Mouse (Mus musculus) neural tube, embryonic 12.5 days (tissue): ENCODE measurements around the gene Cntd1. TPM values are rescaled to one million over a fixed set of nuclear protein-coding genes. Genes with fewer than 3 reads are reported as not detected.
"Not testable (repeated sequence)": the region's sequence is repeated elsewhere in the genome, so short reads cannot be mapped to it uniquely, and the experiment has no call there.

ENCODE experiments used
- ATAC-seq: fragments of 200-750 bp; cut with Nextera tagmentation; 2 replicates; pipeline ENCODE4 v1.8.0; 2017; ENCODE audit warnings: low read depth, mild to moderate bottlenecking, moderate TSS enrichment, moderate library complexity; ENCODE audit not compliant: low FRiP score
- H3K27ac ChIP-seq: fragments of 300-500 bp; sonication (generic); 2 replicates; pipeline ENCODE4 v1.5.1; 2016
- H3K27me3 ChIP-seq: fragments of 300-500 bp; sonication (generic); replicated peaks from 2 replicates; pipeline ENCODE4 v1.6.1; 2016; ENCODE audit warnings: mild to moderate bottlenecking
- H3K36me3 ChIP-seq: fragments of 300-500 bp; sonication (generic); 2 replicates; pipeline ENCODE4 v1.6.1; 2016; ENCODE audit warnings: mild to moderate bottlenecking
- H3K4me1 ChIP-seq: fragments of 300-500 bp; sonication (generic); 2 replicates; pipeline ENCODE4 v1.6.1; 2016
- H3K4me2 ChIP-seq: fragments of 300-500 bp; sonication (generic); replicated peaks from 2 replicates; pipeline ENCODE4 v1.6.1; 2016; ENCODE audit warnings: mild to moderate bottlenecking
- H3K4me3 ChIP-seq: fragments of 300-500 bp; sonication (generic); 2 replicates; pipeline ENCODE4 v1.5.1; 2016
- H3K9ac ChIP-seq: fragments of 300-500 bp; sonication (generic); 2 replicates; pipeline ENCODE4 v1.6.1; 2016; ENCODE audit warnings: mild to moderate bottlenecking
- H3K9me3 ChIP-seq: fragments of 300-500 bp; sonication (generic); 2 replicates; pipeline ENCODE4 v1.6.1; 2016; ENCODE audit warnings: mild to moderate bottlenecking
- WGBS: fragments of 180-500 bp; shearing (Covaris S2); methylation state at CpG from one replicate; pipeline ENCODE4 v1.1.7; 2016; 5-methylcytosine and 5-hydroxymethylcytosine counted together
- polyA plus RNA-seq: library from polyadenylated mRNA; unstranded; fragments of >200 nt; fragmentation: Nextera tagmentation; extraction: Ambion mirVana; gene quantifications from 2 replicates; pipeline ENCODE4 v1.2.1, GENCODE M21; 2016

Gene Cntd1
- polyA plus RNA-seq, 1 experiment from 2014 or later: 1.1 TPM

- Histone ChIP-seq H3K9ac (peak within 1 kb of the TSS; percentile 83), H3K36me3 (peaks cover 16% of the 10 kb centered on the region), H3K9me3 (no peaks in the 10 kb centered on the region), H3K27me3 (no peaks in the 10 kb centered on the region), H3K4me1 (peaks cover 13% of the 10 kb centered on the region), H3K27ac (no peak within 1 kb of the TSS), H3K4me2 (peak within 1 kb of the TSS; percentile 97), H3K4me3 (peak within 1 kb of the TSS; percentile 79)
- peak; percentile 88 for ATAC-seq
- WGBS: 8% methylated on average over 39 of the region's 39 CpGs
These were observed 23.4 kb downstream of the Cntd1 start, which contains the start of gene Becn1 for GRCm38 (mm10) chr11:101302004-101302798. Becn1 (minus strand) TSS chr11:101302286.

- Histone ChIP-seq H3K27ac (no peak overlapping the region), H3K36me3 (no peaks in the 10 kb centered on the region), H3K4me1 (no peaks in the 10 kb centered on the region), H3K4me2 (no peak overlapping the region), H3K4me3 (no peak overlapping the region), H3K27me3 (0 out of 2 replicates have a peak, but pooled peaks cover 5% of the 10 kb centered on the region), H3K9ac (no peak overlapping the region), H3K9me3 (no peaks in the 10 kb centered on the region)
- ATAC-seq: no peak
- 49% methylated on average over 5 of the region's 5 CpGs for WGBS
These were observed 28.9 kb downstream of the Cntd1 start for GRCm38 (mm10) chr11:101307744-101308143.

DNA sequence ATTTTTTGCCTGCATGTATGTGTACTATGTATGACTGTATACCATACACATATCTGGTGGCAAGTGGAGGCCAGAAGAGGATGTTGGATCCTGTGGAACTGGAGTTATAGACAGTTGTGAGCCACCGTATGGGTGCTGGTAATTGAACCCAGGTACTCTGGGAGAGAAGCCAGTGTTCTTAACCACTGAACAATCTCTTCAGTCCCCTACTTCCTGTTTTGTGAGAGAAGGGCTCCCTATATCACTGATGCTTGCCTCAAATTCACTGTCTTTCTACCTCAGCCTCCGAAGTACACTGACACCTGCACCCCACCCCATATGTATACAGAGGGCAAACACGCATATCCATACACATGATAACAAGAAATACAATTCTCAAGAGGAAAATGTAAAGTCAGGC, 32.3 kb downstream of the Cntd1 start:
- Histone ChIP-seq H3K27me3 (0 out of 2 replicates have a peak, but pooled peaks cover 5% of the 10 kb centered on the region), H3K4me2 (no peak overlapping the region), H3K9ac (no peak overlapping the region), H3K4me3 (no peak overlapping the region), H3K4me1 (no peaks in the 10 kb centered on the region), H3K36me3 (no peaks in the 10 kb centered on the region), H3K9me3 (no peaks in the 10 kb centered on the region), H3K27ac (no peak overlapping the region)
- no peak for ATAC-seq
- WGBS: 92% methylated on average over 3 of the region's 3 CpGs

DNA sequence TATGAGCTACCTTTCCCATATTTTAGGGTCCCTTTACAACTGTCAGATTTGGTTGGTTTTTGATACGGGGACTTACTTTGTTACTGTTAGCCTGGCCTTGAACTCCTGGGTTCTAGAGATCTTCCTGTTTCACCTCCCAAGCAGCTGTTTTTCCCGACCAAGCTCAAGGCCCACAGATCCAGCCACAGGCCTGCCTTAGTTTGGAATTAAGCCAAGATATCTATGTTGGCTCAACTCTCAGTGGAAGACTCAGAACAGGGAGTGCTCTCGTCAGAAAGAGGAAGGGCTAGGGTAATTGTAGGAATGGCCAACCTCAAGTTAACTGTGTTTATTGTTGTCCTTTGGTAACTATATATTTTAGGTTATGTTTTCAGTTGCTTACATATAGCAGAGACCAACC, 33.3 kb downstream of the Cntd1 start:
- H3K27me3 ChIP-seq: 0 out of 2 replicates have a peak, but pooled peaks cover 5% of the 10 kb centered on the region
- no peaks in the 10 kb centered on the region for H3K36me3 ChIP-seq
- H3K4me2 ChIP-seq: no peak overlapping the region
- H3K9ac ChIP-seq: no peak overlapping the region
- no peak overlapping the region for H3K4me3 ChIP-seq
- WGBS: 79% methylated on average over 3 of the region's 3 CpGs
- ATAC-seq: no peak
- H3K9me3 ChIP-seq: no peaks in the 10 kb centered on the region
- H3K27ac ChIP-seq: no peak overlapping the region
- H3K4me1 ChIP-seq: peaks cover 7% of the 10 kb centered on the region

DNA sequence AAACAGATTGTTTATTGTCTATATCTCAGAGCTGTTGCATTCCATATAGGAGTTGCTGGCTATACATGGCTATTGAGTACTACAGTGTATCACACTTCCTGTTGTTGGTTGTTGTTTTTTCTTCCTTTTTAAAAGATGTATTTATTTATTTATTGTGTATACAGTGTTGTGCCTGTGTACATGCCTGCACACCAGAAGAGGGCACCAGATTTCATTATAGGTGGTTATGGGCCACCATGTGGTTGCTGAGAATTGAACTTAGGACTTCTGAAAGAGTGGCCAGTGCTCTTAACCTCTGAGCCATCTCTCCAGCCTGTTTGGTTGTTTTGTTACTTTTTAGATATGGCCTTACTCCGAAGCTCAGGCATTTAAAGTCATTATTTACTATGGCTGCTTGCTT, 35.8 kb downstream of the Cntd1 start:
- 95% methylated on average over 1 of the region's 1 CpGs for WGBS
- peaks cover 17% of the 10 kb centered on the region for H3K4me1 ChIP-seq
- peaks cover 18% of the 10 kb centered on the region for H3K36me3 ChIP-seq
- no peak overlapping the region for H3K4me2 ChIP-seq
- H3K9ac ChIP-seq: no peak overlapping the region
- no peaks in the 10 kb centered on the region for H3K27me3 ChIP-seq
- no peak overlapping the region for H3K27ac ChIP-seq
- ATAC-seq: no peak
- H3K4me3 ChIP-seq: no peak overlapping the region
- H3K9me3 ChIP-seq: no peaks in the 10 kb centered on the region

GRCm38 (mm10) chr11:101315082-101315650, 36.4 kb downstream of the Cntd1 start:
- no peak for ATAC-seq
- Histone ChIP-seq H3K4me2 (peak overlapping the region; percentile 99), H3K36me3 (peaks cover 24% of the 10 kb centered on the region), H3K9ac (peak overlapping the region; percentile 74), H3K27ac (no peak overlapping the region), H3K27me3 (no peaks in the 10 kb centered on the region), H3K4me1 (peaks cover 17% of the 10 kb centered on the region), H3K9me3 (no peaks in the 10 kb centered on the region), H3K4me3 (peak overlapping the region; percentile 72)
- WGBS: 80% methylated on average over 8 of the region's 8 CpGs

DNA sequence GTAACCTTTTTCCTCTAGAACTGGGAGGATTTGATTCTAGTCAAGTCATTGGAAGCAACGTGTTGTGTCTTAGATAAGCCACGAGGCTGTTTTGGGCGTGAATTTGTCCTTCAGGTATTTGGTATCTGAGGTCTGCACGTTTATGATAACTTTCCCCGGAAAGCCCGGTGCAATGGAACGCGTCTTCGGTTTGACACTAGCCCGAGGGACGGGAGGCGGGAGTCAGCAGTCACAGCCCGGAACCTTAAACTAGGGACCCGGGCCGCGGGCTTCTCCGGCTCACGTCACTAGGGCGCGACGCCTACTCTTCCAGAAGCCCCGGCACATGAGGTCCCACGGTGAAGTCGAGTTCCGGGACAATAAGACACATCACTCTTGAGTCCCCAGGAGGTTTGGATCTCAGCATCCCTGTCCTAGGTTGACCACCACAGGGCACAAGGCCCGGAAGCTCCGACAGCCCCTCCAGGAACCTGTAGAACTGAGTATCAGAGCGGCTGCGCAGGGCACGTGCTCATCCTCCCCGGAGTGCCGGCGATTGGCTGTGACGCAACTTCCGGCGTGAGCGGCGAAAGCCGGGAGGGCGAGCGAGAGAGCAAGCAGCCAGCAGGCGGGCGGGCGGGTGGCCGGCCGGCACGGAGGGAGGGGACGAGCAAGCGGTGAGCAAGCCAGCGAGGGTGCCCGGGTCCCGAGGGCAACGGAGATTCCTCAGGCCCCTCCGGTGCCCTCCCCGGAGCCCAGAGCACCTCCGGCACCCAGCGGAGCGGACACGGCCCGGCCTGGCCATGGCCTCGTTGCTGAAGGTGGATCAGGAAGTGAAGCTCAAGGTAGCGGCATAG, 37.1 kb downstream of the Cntd1 start, which contains the start of gene Psme3:
Gene Psme3 (plus strand): TSS at position 549 of the 836 bp plus-strand sequence.
- H3K36me3 ChIP-seq: peaks cover 31% of the 10 kb centered on the region
- peak within 1 kb of the TSS; percentile 72 for H3K4me3 ChIP-seq
- peak within 1 kb of the TSS; percentile 63; the same call in 1 of the 2 replicates for H3K27ac ChIP-seq
- under 1% methylated on average over 60 of the region's 62 CpGs for WGBS
- H3K27me3 ChIP-seq: no peaks in the 10 kb centered on the region
- H3K4me2 ChIP-seq: peak within 1 kb of the TSS; percentile 99
- no peaks in the 10 kb centered on the region for H3K9me3 ChIP-seq
- peaks cover 17% of the 10 kb centered on the region for H3K4me1 ChIP-seq
- H3K9ac ChIP-seq: peak within 1 kb of the TSS; percentile 74
- ATAC-seq: peak; percentile 93

- H3K4me2 ChIP-seq: peak overlapping the region; percentile 99
- no peaks in the 10 kb centered on the region for H3K27me3 ChIP-seq
- under 1% methylated on average over 17 of the region's 17 CpGs for WGBS
- ATAC-seq: peak; percentile 72
- peaks cover 38% of the 10 kb centered on the region for H3K36me3 ChIP-seq
- H3K9ac ChIP-seq: peak overlapping the region; percentile 74
- no peaks in the 10 kb centered on the region for H3K9me3 ChIP-seq
- peaks cover 17% of the 10 kb centered on the region for H3K4me1 ChIP-seq
- H3K4me3 ChIP-seq: peak overlapping the region; percentile 72
- H3K27ac ChIP-seq: no peak overlapping the region
These were observed 37.7 kb downstream of the Cntd1 start for GRCm38 (mm10) chr11:101316501-101316917.

- 20% methylated on average over 4 of the region's 4 CpGs for WGBS
- no peaks in the 10 kb centered on the region for H3K9me3 ChIP-seq
- no peak for ATAC-seq
These were observed 44.8 kb downstream of the Cntd1 start for GRCm38 (mm10) chr11:101323609-101324008.

DNA sequence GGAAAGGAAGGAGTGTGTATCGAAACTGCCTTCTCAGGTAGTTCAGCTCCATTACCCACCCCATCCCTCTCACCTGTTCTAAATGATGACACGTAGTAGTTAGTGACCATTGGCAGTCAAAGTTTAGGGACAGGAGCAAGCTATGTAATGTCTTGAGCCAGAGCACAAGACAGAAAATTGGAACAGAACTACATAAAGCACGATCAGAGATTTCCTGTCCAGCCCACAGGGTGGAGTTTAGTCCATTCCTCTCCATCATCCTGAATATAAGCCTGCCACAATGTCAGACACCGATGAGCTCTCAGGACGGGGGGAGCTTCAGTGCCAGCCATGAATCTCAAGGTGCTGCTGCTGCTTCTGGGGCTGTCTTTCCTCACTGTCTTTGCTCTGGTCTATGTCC, 46.0 kb downstream of the Cntd1 start, which contains the start of gene Aoc2:
Gene Aoc2 (plus strand): TSS at position 301 of the 400 bp plus-strand sequence.
- Histone ChIP-seq H3K4me3 (no peak within 1 kb of the TSS), H3K4me2 (no peak within 1 kb of the TSS), H3K4me1 (no peaks in the 10 kb centered on the region), H3K9ac (no peak within 1 kb of the TSS), H3K27ac (no peak within 1 kb of the TSS), H3K36me3 (peaks cover 63% of the 10 kb centered on the region), H3K9me3 (no peaks in the 10 kb centered on the region), H3K27me3 (no peaks in the 10 kb centered on the region)
- 97% methylated on average over 5 of the region's 5 CpGs for WGBS
- no peak for ATAC-seq

More at GRCm38 (mm10) chr11:101323609-101324008, 44.8 kb downstream of the Cntd1 start:
- no peaks in the 10 kb centered on the region for H3K4me1 ChIP-seq
- peaks cover 75% of the 10 kb centered on the region for H3K36me3 ChIP-seq
- no peaks in the 10 kb centered on the region for H3K27me3 ChIP-seq
- H3K4me2 ChIP-seq: no peak overlapping the region
- no peak overlapping the region for H3K4me3 ChIP-seq
- H3K9ac ChIP-seq: no peak overlapping the region
- H3K27ac ChIP-seq: no peak overlapping the region

- not testable (repeated sequence) for H3K27ac ChIP-seq, ATAC-seq, H3K4me3 ChIP-seq, H3K9ac ChIP-seq, H3K4me1 ChIP-seq, H3K4me2 ChIP-seq, H3K9me3 ChIP-seq, H3K27me3 ChIP-seq
- peaks cover 59% of the 10 kb centered on the region for H3K36me3 ChIP-seq
- 95% methylated on average over 11 of the region's 11 CpGs for WGBS
These were observed 46.4 kb downstream of the Cntd1 start for GRCm38 (mm10) chr11:101325201-101325600.

DNA sequence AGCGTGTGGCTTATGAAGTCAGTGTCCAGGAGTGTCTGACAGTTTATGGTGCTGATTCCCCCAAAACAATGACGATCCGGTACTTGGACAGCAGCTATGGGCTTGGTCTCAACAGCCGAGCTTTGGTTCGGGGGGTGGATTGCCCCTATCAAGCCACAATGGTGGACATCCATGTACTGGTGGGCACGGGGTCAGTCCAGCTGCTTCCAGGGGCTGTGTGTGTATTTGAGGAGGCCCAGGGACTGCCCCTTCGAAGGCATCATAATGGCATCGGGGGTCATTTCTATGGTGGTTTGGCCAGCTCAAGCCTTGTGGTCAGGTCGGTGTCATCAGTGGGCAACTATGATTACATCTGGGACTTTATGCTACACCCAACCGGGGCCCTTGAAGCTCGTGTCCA, 47.3 kb downstream of the Cntd1 start:
- no peak overlapping the region for H3K4me2 ChIP-seq
- no peaks in the 10 kb centered on the region for H3K9me3 ChIP-seq
- no peak overlapping the region for H3K9ac ChIP-seq
- ATAC-seq: no peak
- H3K4me1 ChIP-seq: no peaks in the 10 kb centered on the region
- WGBS: 85% methylated on average over 11 of the region's 11 CpGs
- H3K27ac ChIP-seq: no peak overlapping the region
- H3K4me3 ChIP-seq: no peak overlapping the region
- peaks cover 49% of the 10 kb centered on the region for H3K36me3 ChIP-seq
- no peaks in the 10 kb centered on the region for H3K27me3 ChIP-seq
